Mouse (Mus musculus) left cerebral cortex, postnatal 25 days (tissue): ENCODE data around the gene Bag2. TPM values are rescaled to one million over a fixed set of nuclear protein-coding genes. Genes with fewer than 3 reads are reported as not detected.
A peak's percentile ranks its signal among the peaks of the same experiment; 100 is the strongest.

Source experiments
- DNase-seq, 2 experiments: peaks; one replicate each; pipeline ENCODE4 v3.0.0; 2022; ENCODE audit warnings: low spot score in 2 of 2, mixed read lengths in 1 of 2
- intact Hi-C: fragments of 180-260 bp; cut with DNase I; formaldehyde crosslinking; loops from one replicate; pipeline ENCODE4 v1.15.1; 2025
- total RNA-seq, 2 experiments: library from RNA; stranded (reverse); gene quantifications; 2 replicates each; pipeline ENCODE4 v1.2.3; 2021

Bag2 gene
- total RNA-seq, 2 experiments from 2014 or later: 12.5 to 14.1 TPM

DNA sequence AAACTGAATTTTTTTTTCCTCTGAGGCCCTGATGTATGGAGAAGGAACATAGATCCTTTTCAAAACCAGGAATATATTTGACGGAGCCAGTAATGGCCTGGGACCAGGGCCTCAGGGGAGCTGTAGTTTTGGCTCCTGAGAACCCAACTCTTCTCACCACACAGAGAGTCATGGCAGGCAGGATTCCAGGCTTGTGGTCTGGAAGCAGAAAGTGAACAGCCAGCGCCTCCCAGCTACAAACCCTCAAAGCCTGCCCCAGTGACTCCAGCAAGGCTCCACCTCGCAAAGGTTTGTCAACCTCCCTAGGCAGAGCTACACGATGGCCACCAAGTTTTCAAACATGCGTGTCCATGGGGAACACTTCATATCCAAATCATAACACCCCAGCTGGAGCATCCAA lies 45.6 kb downstream of the Bag2 start:
- intact Hi-C loops: no loop called here
- DNase-seq: no peak

DNA sequence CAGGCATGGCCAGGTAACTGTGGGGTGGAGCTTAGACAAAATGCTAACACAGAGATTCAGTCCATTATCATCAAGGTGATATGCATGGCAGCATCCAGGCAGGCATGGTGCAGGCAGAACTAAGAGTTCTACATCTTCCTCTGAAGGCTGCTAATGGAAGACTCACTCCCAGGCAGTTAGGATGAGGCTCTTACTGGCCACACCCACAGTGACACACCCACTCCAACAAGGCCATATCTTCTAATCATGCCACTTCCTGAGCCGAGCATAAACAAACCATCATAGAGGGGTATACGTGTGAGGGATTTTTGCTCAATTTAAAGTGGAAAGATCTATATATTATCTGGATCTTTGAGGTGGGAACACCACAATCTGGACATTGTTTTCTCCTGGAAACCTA lies 48.0 kb downstream of the Bag2 start:
- DNase-seq: no peak
- intact Hi-C loops: no loop called here

DNA sequence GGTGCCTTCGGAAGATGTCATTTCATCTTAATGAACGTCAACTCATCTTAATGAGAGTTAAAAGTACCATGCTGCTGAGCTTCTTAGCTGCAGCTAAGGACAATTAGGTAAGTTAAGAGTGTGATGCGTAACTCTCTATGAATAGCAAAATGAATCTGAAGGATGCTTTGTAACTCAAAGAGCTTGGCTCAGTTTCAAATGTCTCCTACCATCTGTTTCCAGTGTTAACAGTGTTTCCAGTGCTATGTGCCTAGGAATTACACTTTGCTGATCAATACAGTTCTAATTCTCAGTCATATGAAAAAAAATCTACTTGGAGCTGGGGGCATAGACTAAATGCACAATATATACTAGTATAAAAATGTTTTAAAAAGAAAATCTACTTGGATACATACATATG lies 56.4 kb downstream of the Bag2 start:
- intact Hi-C loops: no loop called here
- peak; percentile 12 to 36 for DNase-seq

DNA sequence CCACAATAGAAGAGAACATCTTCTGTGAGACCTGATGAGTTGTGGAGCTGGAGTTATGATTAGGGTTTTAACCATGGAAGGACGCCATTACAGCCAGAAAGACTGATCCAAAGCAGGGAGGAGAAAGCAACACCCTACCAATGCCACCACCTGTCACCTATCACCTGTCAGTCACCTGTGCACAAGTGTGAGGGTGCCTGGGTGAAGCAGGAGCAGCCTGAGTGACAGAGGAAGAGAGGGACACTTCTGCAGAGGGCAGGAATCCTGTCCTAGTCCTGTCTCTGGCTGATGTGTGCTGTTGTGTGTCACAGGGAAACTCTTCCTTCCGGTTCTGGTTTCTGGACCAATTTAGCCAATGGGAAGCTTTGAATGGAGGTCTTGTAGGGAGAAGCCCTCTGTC lies 61.6 kb downstream of the Bag2 start:
- intact Hi-C loops: no loop called here

More for the DNA sequence above, 61.6 kb downstream of the Bag2 start:
- no peak for DNase-seq

Other genes starting within 250 kb of the Bag2 start
- gene Prim2, start 88.0 kb downstream of the Bag2 start, total RNA-seq: 1 to 10 TPM; 5.7 to 6.0 TPM
- gene Rab23, start 37.9 kb downstream of the Bag2 start, total RNA-seq: 10 to 100 TPM; 27.2 to 31.4 TPM
- 10 to 100 TPM; 58.0 to 65.7 TPM for gene Zfp451, start 56.8 kb upstream of the Bag2 start, total RNA-seq
- 100 to 1,000 TPM; 123 to 127 TPM for gene Bend6, start 150.0 kb upstream of the Bag2 start, total RNA-seq
- gene Dst, start 150.4 kb upstream of the Bag2 start, total RNA-seq: 100 to 1,000 TPM; 237 to 263 TPM